Mouse (Mus musculus) heart, adult 9 months (tissue): ENCODE measurements around the gene Scyl2.

Experiments used
- DNase-seq, 2 experiments: peaks; one replicate each; pipeline ENCODE4 v3.0.0; 2022; ENCODE audit warnings: low spot score in 2 of 2

The Scyl2 gene

DNA sequence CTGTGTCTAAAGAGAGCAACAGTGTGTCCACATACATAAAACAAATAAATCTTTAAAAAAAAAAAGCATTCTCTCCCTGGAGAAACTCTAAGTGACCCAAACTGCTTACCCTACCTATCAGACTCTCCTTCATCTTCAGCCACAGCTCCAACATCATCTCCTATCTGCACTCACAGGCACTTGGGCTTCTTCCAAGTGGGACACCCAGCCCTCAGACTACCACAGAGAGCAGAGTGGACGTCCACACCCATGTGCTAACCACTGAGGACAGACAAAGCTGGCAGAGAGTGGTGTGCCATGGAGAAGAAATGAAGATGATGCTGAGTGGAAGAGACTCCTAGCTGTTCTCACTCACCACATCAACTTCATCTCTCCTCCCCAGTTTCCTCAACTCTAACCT, 90.6 kb downstream of the Scyl2 start:
- no peak for DNase-seq

DNA sequence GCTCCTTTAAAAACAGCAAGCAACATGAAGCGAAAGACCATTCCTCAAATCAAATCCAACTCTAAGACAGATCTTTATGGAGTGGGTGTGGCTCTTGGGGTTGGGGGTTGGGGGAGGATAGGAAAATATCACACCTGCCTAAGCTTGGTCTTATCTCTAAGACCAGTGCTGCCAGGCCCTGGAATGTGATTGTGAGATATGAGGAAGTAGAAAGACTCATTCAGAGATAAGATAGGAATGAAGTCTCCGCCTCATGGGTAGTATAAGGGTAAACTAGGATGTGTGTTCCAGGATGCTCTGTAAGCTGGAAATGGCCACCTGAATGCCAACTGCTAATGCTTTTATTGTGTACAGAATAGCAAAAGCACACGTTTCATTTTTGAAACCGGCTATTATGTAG, 91.8 kb downstream of the Scyl2 start:
- DNase-seq: no peak

DNA sequence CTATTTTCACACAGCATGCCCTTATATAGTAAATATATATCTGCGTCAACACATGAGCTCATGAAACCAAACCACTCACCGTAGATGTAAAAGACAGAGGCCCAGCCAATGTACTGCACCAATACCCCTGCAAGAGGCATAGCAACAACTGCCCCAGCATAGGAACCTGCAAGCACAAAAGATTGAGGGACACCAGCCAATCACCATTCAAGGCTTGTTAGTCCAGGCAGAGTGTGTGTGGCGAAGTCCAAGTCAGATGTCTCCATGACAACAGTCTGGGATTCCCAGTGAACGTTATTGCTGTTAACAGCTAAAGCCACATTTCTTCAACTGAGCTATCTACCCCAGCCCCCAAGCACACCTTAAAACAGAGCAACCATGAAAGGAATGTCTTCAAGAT, 93.3 kb downstream of the Scyl2 start:
- DNase-seq: no peak

DNA sequence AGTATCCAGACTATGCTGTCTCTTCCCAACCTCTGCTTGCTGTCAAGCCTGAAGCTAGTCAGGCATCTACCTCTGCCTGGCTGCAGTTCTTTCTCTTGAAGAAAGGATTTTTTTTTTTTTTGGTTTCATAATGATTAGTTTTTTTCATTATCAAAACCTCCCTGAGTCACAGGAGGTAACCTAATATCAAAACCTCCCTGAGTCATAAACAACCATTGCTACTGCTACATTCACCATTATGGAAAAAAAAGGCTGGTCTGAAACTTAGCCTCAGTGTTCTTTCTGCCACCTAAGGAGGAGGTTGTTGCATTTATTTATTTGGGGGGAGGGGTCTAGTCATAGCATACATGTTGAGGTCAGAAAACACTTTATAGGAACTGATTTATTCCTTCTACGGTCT, 96.2 kb downstream of the Scyl2 start:
- no peak for DNase-seq
